Mouse (Mus musculus) T-helper 2 cell (primary cell): ENCODE measurements around the gene Mvb12b.

Experiments
- in situ Hi-C: fragments of 300-600 bp; cut with MboI, MseI; formaldehyde crosslinking; loops from one replicate; pipeline ENCODE4 v1.15.1; 2025; ENCODE audit warnings: high pct_unique_total_duplicates

Mvb12b gene

GRCm38 (mm10) chr2:33853011-33853976 is 34.5 kb downstream of the Mvb12b start:
- in situ Hi-C loops: no loop called here

- in situ Hi-C loops: no loop called here
Measured at GRCm38 (mm10) chr2:33847196-33847834, 40.4 kb downstream of the Mvb12b start.

GRCm38 (mm10) chr2:33846635-33847034 is 41.1 kb downstream of the Mvb12b start:
- in situ Hi-C loops: no loop called here

GRCm38 (mm10) chr2:33843642-33844041 is 44.1 kb downstream of the Mvb12b start:
- in situ Hi-C loops: no loop called here

GRCm38 (mm10) chr2:33842983-33843577 is 44.7 kb downstream of the Mvb12b start:
- in situ Hi-C loops: no loop called here

- in situ Hi-C loops: no loop called here
Measured at GRCm38 (mm10) chr2:33841980-33842379, 45.8 kb downstream of the Mvb12b start.

- in situ Hi-C loops: no loop called here
Measured at GRCm38 (mm10) chr2:33840483-33840882, 47.3 kb downstream of the Mvb12b start.

GRCm38 (mm10) chr2:33839252-33839651 is 48.5 kb downstream of the Mvb12b start:
- in situ Hi-C loops: no loop called here

GRCm38 (mm10) chr2:33837297-33837696 is 50.4 kb downstream of the Mvb12b start:
- in situ Hi-C loops: no loop called here

- in situ Hi-C loops: no loop called here
Measured at GRCm38 (mm10) chr2:33836660-33837213, 51.0 kb downstream of the Mvb12b start.

- in situ Hi-C loops: no loop called here
Measured at GRCm38 (mm10) chr2:33835038-33835437, 52.7 kb downstream of the Mvb12b start.

- in situ Hi-C loops: no loop called here
Measured at GRCm38 (mm10) chr2:33833902-33834301, 53.8 kb downstream of the Mvb12b start.

GRCm38 (mm10) chr2:33829870-33830269 is 57.9 kb downstream of the Mvb12b start:
- in situ Hi-C loops: no loop called here

- in situ Hi-C loops: no loop called here
Measured at GRCm38 (mm10) chr2:33826777-33827176, 61.0 kb downstream of the Mvb12b start.

- in situ Hi-C loops: loop anchor here (5.0 kb wide), 2 partner anchors 92 to 132 kb away; no protein-coding TSS in a partner anchor
Measured at GRCm38 (mm10) chr2:33824935-33825514, 62.7 kb downstream of the Mvb12b start.

- in situ Hi-C loops: loop anchor here (5.0 kb wide), 2 partner anchors 95 to 135 kb away; no protein-coding TSS in a partner anchor
Measured at GRCm38 (mm10) chr2:33821677-33822607, 65.8 kb downstream of the Mvb12b start.

- in situ Hi-C loops: loop anchor here (5.0 kb wide), 2 partner anchors 97 to 137 kb away; no protein-coding TSS in a partner anchor
Measured at GRCm38 (mm10) chr2:33820450-33820849, 67.3 kb downstream of the Mvb12b start.

- in situ Hi-C loops: loop anchor here (5.0 kb wide), 2 partner anchors 97 to 137 kb away; no protein-coding TSS in a partner anchor
Measured at GRCm38 (mm10) chr2:33820037-33820436, 67.7 kb downstream of the Mvb12b start.

GRCm38 (mm10) chr2:33818385-33818784 is 69.4 kb downstream of the Mvb12b start:
- in situ Hi-C loops: no loop called here

GRCm38 (mm10) chr2:33817663-33818346 is 69.9 kb downstream of the Mvb12b start:
- in situ Hi-C loops: no loop called here
